Mouse (Mus musculus) lung, adult 2 months (tissue): Measurements from ENCODE around the gene Eps15l1. TPM values are rescaled to one million over a fixed set of nuclear protein-coding genes. Genes with fewer than 3 reads are reported as not detected.

ENCODE experiments used
- DNase-seq: peaks from one replicate; pipeline ENCODE4 v3.0.0; 2022
- H3K4me1 ChIP-seq: fragments of 200-500 bp; 2 replicates; pipeline ENCODE4 v1.6.1; 2011; ENCODE audit warnings: low read length; ENCODE audit not compliant: control insufficient read depth, insufficient read depth
- H3K4me3 ChIP-seq: fragments of 200-500 bp; replicated peaks from 2 replicates; pipeline ENCODE3; 2011; ENCODE audit warnings: low read depth, mild to moderate bottlenecking, control low read depth, low read length; ENCODE audit errors: extremely low read depth
- CTCF ChIP-seq: fragments of 200-500 bp; IDR thresholded peaks from 2 replicates; pipeline ENCODE4 v1.5.1; 2011; ENCODE audit warnings: mild to moderate bottlenecking, low read length, control low read depth; ENCODE audit not compliant: insufficient read depth
- POLR2A ChIP-seq: fragments of 200-500 bp; IDR thresholded peaks from 2 replicates; pipeline ENCODE4 v1.6.1; 2011; ENCODE audit warnings: low read depth, mild to moderate bottlenecking, control low read depth, low read length, borderline replicate concordance; ENCODE audit errors: extremely low read depth
- WGBS: fragments of 180-500 bp; shearing (Covaris S2); methylation state at CpG from one replicate; pipeline ENCODE4 v1.1.7; 2018; 5-methylcytosine and 5-hydroxymethylcytosine counted together
- polyA plus RNA-seq: library from polyadenylated mRNA; depleted of rRNA; stranded (reverse); fragments of >200 nt; gene quantifications from 2 replicates; pipeline ENCODE4 v1.2.3, GENCODE M21; 2012

Gene Eps15l1
- polyA plus RNA-seq, 1 experiment, result 48.3 TPM

GRCm38 (mm10) chr8:72305210-72305905 lies 115.9 kb downstream of the Eps15l1 start, which contains the start of gene Gm10282:
TSS of gene Gm10282 (minus strand) at chr8:72305260.
- TF ChIP-seq CTCF, result no peak
- no peak for TF ChIP-seq POLR2A
- peaks cover 8% of the 10 kb centered on the region for H3K4me1 ChIP-seq
- 87% methylated on average over 16 of the region's 16 CpGs for WGBS
- H3K4me3 ChIP-seq, result no peak within 1 kb of the TSS
- DNase-seq, result no peak

- DNase-seq, result peak; percentile 59
- peak overlapping the region; percentile 45 for H3K4me3 ChIP-seq
These were observed 117.6 kb downstream of the Eps15l1 start for GRCm38 (mm10) chr8:72303633-72304032.

DNA sequence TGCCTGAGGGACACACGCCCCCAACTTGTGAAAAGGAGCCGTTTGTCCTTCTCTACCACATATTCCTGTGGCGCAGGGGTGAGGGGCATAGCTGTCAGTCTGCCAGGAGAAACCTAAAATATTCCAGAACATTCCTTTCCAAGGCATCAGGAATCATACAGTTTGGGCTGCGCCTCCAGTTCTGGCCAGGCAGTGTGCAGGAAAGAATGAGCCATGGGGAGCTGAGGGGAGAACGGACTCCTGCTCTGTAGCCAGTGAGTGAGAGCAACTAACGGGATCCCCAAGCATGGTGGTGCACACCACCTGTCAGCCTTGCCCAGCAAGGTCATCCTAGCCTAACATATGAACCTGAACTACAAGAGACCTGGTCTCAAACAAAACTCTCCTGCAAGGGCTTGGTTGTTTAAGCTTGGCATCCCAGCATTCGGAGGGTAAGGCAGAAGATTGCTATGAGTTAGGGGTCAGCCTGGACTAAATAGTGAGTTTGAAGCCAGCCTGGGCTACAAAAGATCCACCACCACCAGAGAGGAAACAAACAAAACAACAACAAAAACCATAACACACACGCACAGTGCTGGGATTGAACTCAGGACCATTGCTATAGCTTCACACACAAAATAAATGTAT lies 118.2 kb downstream of the Eps15l1 start:
- H3K4me3 ChIP-seq, result no peak overlapping the region
- 40% methylated on average over 8 of the region's 8 CpGs for WGBS
- DNase-seq, result peak; percentile 30

More at GRCm38 (mm10) chr8:72303633-72304032, 117.6 kb downstream of the Eps15l1 start:
- TF ChIP-seq CTCF, result no peak
- TF ChIP-seq POLR2A, result peak; percentile 87; the same call in 1 of the 2 replicates
- WGBS, result 1% methylated on average over 8 of the region's 8 CpGs
- peaks cover 8% of the 10 kb centered on the region for H3K4me1 ChIP-seq

DNA sequence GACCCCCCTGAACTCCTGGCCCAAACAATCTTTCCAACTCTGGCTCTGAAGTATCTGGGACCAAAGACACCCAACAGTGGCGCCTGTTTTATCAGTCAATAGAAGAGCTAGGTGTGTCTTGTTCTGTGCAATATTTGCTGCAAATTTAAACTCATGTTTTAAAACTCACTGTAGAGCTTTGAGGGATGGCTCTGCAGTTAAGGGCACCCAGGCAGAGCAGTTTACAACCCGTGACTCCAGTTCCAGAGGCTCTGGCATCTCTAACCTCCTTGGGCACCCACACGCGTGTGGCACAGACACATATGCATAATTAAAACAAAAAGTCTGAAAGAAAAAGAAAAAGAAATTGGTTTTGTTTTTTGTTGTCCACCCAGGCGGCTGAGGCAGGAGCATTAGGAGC lies 119.8 kb downstream of the Eps15l1 start:
- DNase-seq, result no peak
- Histone ChIP-seq H3K4me3 (no peak overlapping the region), H3K4me1 (peaks cover 5% of the 10 kb centered on the region)
- TF ChIP-seq POLR2A (no peak), CTCF (no peak)
- WGBS, result 92% methylated on average over 5 of the region's 5 CpGs

More for the DNA sequence above, 118.2 kb downstream of the Eps15l1 start:
- peaks cover 6% of the 10 kb centered on the region for H3K4me1 ChIP-seq
- no peak for TF ChIP-seq CTCF
- TF ChIP-seq POLR2A, result no peak

GRCm38 (mm10) chr8:72300654-72301400 lies 120.4 kb downstream of the Eps15l1 start:
- Histone ChIP-seq H3K4me1 (peaks cover 9% of the 10 kb centered on the region), H3K4me3 (no peak overlapping the region)
- WGBS, result 73% methylated on average over 9 of the region's 9 CpGs
- TF ChIP-seq CTCF, result no peak
- no peak for TF ChIP-seq POLR2A
- no peak for DNase-seq

DNA sequence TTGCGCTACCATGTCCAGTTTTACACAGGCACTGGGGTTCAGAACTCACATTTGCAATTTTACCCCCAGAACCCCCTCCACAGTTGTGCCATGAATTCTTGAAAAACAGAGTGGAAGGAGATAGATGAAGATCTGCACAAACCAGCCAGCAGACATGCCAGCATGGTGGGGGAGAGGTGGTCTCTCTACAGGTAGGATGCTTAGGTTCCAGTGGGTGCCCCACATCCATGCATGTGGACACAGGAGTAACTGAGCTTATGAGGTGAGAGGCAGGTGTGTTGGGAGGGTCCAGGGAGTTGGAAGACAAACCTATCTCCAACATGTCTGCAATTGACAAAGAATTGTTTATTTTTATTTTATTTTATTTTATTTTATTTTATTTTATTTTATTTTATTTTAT lies 122.3 kb downstream of the Eps15l1 start:
- WGBS, result 100% methylated on average over 1 of the region's 1 CpGs

GRCm38 (mm10) chr8:72296561-72296960 lies 124.7 kb downstream of the Eps15l1 start:
- Histone ChIP-seq H3K4me1 (peaks cover 8% of the 10 kb centered on the region), H3K4me3 (no peak overlapping the region)
- TF ChIP-seq POLR2A, result no peak
- no peak for TF ChIP-seq CTCF
- no peak for DNase-seq
- WGBS, result 91% methylated on average over 8 of the region's 8 CpGs

More for the DNA sequence above, 122.3 kb downstream of the Eps15l1 start:
- no peak for TF ChIP-seq CTCF
- TF ChIP-seq POLR2A, result no peak
- DNase-seq, result no peak
- H3K4me1 ChIP-seq, result peaks cover 12% of the 10 kb centered on the region
- H3K4me3 ChIP-seq, result no peak overlapping the region

- Histone ChIP-seq H3K4me3 (no peak overlapping the region), H3K4me1 (peaks cover 8% of the 10 kb centered on the region)
- peak; percentile 75 for DNase-seq
- TF ChIP-seq POLR2A (peak; percentile 98), CTCF (no peak)
- WGBS, result 10% methylated on average over 8 of the region's 8 CpGs
These were observed 125.6 kb downstream of the Eps15l1 start for GRCm38 (mm10) chr8:72295679-72296078.

DNA sequence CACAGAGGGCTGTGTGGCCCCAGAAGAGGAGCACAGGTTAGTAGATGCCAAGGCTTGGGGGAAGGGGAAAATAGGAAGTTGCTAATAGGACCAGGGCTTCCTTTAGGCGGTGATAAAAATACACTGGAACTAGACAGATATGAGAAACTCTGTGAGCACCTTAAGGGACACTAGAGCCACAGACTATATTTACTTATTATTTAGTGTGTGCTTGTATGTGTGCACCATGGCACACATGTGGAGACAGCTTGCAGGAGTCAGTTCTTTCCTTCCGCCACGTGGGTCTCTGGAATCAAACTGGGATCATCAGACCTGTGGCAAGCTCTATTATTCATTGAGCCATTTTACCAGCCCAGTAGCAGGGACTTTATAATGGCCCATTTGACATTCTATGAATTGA lies 126.1 kb downstream of the Eps15l1 start:
- DNase-seq, result no peak
- Histone ChIP-seq H3K4me3 (no peak overlapping the region), H3K4me1 (peaks cover 8% of the 10 kb centered on the region)
- TF ChIP-seq CTCF (no peak), POLR2A (no peak)
- WGBS, result 40% methylated on average over 3 of the region's 3 CpGs
